Mouse (Mus musculus) embryo, embryonic 9.5 days (tissue): ENCODE measurements around the gene Por.
A peak's percentile ranks its signal among the peaks of the same experiment; 100 is the strongest.

Source experiments
- DNase-seq: peaks from one replicate; pipeline ENCODE4 v3.0.0-alpha.2; 2017; ENCODE audit errors: extremely low spot score

Por gene

DNA sequence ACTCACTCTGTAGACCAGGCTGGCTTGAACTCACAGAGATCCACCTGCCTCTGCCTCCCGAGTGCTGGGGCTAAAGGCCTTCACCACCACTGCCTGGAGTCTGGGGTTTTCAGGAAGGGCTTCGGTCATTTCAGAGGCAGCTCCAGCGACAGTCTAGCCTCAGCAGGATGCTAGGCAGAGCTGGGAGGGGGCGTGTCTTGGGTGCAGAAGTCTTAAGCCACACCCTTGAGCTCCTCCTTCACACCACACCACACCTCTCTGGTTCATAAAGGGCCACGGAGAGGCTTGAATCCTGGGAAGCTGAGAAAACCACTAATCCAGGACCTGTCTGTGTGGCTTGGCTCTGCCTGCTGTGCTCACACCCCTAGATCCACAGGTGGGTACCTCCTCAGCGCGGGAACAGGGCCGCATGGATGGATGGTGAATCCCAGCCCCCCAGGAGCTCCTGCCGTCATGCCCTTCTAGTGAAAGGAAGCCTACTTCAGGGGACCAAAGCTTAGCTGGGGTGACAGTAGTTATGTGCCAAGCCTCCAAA, at the start of gene Por:
Gene Por (plus strand): TSS at position 293 of the 535 bp plus-strand sequence.
- DNase-seq = no peak

DNA sequence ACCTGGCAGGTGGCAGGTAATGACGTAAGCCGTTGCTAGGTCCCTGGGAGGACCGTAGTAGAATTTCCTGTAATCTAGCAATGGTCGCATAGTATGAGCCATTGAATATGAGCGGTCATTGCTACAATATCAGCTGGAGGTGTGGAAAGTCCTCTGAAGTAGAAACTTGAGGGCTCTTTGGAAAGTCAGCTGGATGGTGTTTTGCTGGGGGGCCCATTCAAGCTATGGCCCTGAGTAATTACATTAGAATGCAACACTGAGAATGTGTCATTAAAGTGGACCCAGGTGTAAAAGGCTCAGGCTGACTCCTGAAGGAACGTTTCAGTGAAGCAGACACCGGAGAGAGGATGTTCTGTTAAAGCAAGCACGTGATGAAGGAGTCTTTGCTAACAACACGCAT, 49.3 kb upstream of the Por start:
- no peak for DNase-seq

GRCm38 (mm10) chr5:135621725-135622124, 48.1 kb upstream of the Por start:
- no peak for DNase-seq

- DNase-seq = no peak
Measured at GRCm38 (mm10) chr5:135623006-135623563, 46.7 kb upstream of the Por start.

- no peak for DNase-seq
Measured at GRCm38 (mm10) chr5:135628916-135629315, 40.9 kb upstream of the Por start.

DNA sequence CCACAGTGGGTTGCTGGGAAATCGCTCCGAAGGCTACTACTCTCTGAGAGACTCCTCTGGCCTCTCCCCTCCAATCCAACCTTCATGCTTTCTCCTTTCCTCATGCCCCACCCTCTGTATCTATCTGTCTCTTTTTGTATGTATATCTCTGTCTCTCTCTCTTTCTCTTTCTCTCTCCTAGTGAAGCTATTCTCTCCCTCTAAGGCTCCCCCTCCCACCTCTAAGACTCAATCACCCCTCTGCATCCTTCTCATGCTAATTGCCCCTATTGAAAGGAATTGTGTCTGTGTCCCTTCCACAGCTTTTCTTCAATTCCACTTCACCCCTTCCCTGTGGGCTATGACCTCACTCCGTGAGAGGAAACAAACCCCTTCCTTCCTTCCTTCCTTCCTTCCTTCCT, 40.4 kb upstream of the Por start:
- DNase-seq = no peak

DNA sequence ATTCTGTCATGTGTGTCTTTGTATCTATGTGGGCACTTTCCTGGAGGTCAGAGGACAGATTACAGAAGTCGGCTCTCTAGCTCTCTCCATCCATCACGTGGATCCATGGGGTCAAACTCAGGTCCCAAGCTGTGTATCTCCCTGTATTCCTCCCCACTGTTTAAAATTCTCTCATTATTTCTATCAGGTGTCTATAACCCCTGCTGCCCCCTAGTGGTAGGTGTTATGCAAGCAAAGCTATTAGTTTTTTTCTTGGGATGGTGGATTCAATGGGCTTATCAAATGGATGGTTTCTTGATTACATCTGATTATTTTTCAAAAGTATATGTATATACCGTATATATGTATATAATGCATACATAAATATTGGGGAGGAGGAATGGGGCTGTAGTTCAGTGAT, 39.2 kb upstream of the Por start:
- DNase-seq = peak; percentile 50

DNA sequence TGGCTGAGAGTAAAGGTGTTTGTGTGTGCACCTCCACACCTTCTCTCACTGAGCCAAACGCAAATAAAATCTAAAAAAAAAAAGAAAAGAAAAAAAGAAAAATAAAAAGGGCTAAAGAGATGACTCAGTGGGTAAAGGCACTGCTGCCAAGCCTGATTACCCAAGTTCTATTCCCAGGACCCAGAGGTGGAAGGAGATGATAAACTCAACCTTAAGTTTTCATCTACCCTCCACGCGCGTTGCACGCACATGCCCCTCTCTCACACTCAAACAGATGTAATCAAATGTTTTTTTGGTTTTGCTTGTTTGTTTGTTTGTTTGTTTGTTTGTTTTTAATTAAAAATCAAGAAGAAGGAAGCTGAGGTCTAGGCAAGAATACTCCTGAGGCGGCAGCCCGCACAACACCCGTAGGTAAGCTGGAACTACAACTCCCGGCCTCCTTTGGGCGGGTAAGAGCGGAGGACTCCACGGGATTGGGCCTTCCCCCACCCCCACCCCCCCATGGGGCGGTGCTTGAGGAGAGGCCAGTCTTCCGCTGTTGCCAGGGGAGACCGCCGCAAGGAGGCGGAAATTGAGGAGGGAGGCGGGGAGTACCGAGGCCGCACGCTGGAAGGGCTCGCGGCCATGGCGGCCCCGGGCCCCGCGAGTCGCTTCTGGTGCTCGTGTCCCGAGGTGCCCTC, 37.6 kb upstream of the Por start, which contains the start of gene Rhbdd2:
Gene Rhbdd2 (plus strand): TSS at position 502 of the 680 bp plus-strand sequence.
- DNase-seq = peak; percentile 99

GRCm38 (mm10) chr5:135632797-135633144, 37.1 kb upstream of the Por start:
- DNase-seq = no peak

- DNase-seq = no peak
Measured at GRCm38 (mm10) chr5:135639760-135640458, 29.9 kb upstream of the Por start.

DNA sequence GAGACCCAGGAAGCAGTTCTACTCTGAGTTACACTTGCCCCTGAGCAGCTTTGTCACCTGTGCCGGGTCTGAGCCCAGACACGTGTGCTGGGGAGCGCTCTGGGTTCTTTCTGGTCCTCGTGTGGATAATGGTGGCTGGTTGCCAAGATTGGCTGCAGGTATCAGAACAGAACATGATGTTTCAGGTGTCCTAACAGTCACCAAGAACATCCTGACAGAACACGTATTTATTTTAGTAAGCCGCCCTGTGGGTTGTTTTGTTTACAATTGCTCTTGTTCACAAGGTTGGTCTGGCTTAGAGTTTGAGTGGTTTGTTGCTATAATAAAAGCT, 29.4 kb upstream of the Por start:
- DNase-seq = no peak

- DNase-seq = no peak
Measured at GRCm38 (mm10) chr5:135641028-135641427, 28.8 kb upstream of the Por start.

DNA sequence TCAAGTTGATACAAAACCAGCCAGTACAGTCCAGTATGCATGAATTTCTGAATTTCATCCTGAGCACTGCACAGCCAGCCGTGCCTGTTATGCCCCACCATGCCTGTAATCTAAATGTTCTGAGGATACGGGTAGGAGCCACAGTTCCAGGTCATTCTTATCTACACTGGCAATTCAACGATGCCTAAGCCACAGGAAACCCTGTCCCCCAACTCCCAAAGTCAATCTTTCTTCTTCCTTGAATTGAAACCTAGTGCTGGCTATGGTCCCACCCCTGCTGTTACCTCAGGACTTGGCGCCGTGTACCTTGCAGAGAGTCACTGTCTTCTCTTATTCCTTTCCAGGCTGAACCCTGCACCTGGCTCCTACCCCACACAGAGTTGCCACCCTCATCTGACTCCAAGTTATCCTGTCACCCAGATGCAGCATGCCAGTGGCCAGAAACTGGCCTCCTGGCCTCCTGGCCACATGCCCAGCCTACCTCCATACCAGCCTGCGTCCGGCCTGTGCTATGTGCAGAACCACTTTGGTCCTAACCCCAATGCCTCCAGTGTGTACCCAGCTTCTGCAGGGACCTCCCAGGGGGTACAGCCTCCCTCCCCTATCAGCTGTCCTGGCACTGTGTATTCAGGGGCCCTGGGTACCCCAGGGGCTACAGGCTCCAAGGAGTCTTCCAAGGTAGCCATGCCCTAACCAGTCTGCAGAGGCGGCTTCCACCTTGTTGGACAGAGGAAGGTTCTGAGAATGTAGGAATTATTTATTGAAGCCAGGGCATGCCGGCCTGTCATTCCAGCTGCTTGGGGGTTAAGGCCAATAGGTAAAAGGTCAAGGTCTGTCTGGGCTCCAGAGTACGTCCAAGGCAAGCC, 26.9 kb upstream of the Por start:
- DNase-seq = no peak

DNA sequence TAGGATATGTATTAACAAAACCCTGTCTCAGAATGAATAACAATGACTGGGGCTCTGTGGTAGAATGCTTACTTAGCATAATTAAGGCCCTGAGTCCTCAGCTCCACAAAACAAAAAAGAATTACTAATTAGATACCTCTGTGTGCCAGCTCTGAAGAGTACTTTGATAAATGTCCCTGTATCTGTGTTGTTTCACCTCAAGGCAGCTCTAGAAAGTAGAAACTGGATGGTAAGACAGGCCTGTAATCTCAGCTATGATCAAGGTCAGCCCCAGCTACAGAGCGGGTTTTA, 26.3 kb upstream of the Por start:
- no peak for DNase-seq

GRCm38 (mm10) chr5:135643869-135644268, 26.0 kb upstream of the Por start:
- DNase-seq = no peak

DNA sequence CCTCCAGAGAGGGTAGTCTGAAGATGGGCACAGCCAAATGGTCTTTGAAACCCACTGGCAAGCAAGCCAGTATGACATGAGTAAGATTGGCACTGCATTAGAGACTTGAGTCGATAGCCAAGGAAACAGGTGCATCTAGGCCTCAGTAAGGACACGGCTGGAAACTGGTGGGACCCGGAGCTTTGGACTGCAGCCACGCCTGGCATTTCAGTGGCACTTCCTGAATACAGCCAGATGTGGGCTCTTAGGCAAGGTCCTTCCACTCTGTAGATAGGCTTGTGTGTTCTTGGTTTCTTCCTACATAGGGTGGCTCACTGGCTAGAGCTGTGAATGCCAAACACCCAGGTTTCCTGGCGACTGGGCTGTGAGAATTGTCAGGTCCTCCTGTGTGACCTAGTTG, 24.5 kb upstream of the Por start:
- no peak for DNase-seq

- no peak for DNase-seq
Measured at GRCm38 (mm10) chr5:135646038-135646437, 23.8 kb upstream of the Por start.

DNA sequence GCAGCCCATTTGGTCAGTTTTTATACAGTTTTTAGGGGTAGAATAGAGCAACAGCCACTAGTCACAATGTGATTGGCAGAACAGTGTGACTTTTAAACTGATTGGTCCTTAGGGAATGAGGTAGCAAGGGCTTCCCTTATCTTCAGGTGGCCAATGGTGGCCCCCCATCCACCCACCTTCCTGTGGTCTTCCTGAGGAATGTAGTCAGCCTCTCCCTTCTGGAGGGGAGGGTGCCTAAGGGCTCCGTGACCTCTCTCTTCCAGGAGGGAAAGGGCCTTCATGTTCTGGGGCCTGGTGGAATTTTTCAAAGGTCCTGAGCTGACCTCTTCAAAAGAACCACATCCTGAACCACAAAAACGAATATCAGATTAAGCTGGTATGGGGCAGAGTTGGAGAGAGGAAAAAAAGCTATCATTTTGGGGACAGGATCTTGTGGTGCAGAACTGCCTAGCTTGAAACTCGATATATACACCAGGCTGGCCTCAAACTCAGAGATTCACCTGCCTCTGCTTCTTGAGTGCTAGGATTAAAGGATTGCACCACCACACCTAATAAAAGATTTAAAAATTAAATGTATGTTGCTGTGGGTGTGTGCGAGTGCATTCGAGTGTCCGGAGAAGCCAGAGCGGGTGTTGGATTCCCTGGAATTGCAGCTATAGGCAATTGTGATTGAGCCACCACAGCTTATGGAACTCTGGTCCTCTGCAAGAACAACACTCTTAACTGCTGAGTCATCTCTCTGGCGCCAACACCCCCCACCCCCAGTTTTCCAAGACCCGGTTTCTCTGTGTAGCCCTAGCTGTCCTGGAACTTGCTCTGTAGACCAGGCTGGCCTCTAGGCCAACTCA, 21.1 kb upstream of the Por start:
- DNase-seq = no peak

GRCm38 (mm10) chr5:135649309-135649633, 20.6 kb upstream of the Por start:
- DNase-seq = no peak

DNA sequence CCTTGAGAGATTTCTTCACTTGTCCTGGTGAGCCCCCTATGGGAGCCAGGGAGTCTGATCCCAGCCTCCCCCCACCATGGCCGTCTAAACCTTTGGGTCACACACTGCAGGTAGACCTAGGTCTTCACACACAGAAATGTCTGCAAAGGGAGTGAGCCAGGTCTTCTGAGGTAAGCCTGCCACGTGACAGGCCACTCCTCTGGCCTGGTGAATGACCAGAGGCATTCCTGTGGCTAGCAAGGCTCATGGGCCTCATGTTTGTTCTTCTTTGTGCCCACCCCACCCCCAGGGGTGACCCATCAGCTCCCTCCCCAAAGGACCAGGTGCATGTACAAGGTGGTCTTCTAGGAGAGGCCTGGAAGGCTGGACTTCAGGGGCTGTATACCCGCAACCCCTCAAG, 18.3 kb upstream of the Por start:
- DNase-seq = no peak

DNA sequence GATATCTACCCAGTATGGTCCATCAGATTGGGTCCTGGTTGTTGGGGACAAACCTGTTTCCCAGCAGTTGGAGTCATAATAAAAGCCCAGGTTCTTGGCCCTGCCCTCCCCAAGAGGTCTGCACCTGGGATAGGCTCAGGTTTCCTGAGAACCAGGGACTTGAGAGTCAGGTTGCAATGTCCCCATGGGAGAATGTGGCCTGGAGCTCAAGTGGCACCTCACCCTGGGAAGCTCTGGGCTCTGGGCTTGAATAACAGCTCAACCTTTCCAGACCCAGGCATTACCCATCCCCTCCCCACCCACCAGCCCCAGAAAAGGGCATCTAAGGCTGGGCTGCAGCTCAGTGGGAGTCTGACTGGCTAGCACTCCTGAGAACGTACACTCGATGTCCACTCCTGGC, 16.6 kb upstream of the Por start:
- no peak for DNase-seq

- no peak for DNase-seq
Measured at GRCm38 (mm10) chr5:135656046-135656445, 13.8 kb upstream of the Por start.
